Mouse (Mus musculus): ENCODE data around the gene Rexo4.
A peak's percentile ranks its signal among the peaks of the same experiment; 100 is the strongest.

The Rexo4 gene

DNA sequence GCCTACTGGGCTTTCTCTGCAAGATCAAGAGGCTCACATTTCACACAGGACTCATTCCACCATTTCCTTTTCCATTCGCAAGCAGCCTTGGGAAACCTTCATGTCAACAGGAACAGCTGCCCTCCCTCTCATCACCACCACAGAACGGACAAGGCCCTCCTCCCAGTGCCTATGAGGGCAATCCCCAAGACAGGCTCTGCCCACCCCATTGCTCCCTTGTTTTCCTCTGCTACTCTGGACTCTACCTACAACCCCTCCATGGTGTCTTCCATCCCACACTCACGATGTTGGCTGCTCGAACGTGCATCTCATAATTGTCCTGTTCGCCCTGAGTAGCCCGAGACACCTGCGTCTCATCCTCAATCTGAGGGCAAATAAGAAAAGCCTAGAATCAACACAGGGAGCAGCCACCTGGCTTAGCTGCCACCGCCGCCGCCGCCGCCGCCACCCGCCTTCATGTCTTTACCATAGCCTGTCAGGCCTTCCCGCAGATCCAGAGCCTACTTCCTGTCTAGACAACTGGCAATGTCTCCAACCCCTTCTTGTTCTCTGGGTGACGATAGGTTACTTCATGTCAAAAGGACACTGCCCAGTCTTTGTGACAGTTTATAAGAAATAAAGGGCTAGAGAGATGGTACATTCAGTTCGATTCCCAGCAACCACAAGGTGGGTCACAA lies 55.3 kb downstream of the Rexo4 start:
- no peak for DNase-seq

DNA sequence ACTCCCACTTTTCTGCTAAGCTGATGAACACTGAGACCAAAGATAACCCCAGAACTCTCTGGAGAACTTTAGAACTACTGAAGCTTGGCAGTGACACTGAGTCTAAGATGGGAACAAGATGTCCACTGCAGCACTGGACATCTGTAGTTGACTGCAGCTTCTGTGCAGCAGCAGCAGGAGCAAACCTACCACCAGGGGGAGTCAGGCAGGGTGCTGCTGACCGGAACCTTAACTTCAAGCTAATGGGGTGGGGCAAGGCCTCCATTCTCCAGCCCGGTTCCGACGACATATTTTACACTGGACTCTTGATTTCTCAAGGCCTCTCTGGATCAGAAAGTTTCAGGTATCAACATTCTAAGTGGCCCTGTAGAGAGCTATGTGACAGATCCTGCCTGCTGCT lies 57.1 kb downstream of the Rexo4 start:
- DNase-seq: peak in 1 of 2 experiments; percentile 59

DNA sequence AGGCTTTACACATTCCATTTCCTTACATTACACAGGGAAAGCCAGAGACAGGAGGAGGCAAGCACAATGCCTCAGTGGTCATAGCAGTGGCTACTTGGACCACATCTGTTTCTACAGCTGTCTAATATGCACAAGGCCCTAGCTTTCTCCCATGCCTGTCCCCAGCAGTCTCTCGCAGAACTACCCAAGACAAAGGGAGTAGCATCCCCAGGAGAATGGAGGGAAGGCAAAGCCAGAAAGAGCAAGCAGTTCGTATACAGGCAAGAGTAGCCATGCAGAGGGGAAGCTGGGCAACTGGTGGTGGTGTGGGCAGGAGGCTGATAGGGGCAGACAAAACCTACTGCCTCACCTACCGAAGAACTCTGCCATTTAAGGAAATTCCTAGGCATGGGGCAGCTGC lies 57.8 kb downstream of the Rexo4 start:
- no peak for DNase-seq

- no peak for DNase-seq
Observed at GRCm38 (mm10) chr2:26905936-26906335, 58.2 kb downstream of the Rexo4 start.
